Mouse (Mus musculus) hindbrain, embryonic 10.5 days (tissue): ENCODE measurements around the gene Cd164. TPM values are rescaled to one million over a fixed set of nuclear protein-coding genes. Genes with fewer than 3 reads are reported as not detected.

Experiments
- DNase-seq: peaks from one replicate; pipeline ENCODE4 v3.0.0-alpha.2; 2017; ENCODE audit warnings: low spot score
- H3K27ac ChIP-seq: fragments of 300-500 bp; sonication (generic); 2 replicates; pipeline ENCODE4 v1.5.1; 2016; ENCODE audit warnings: mild to moderate bottlenecking, moderate library complexity
- H3K27me3 ChIP-seq: fragments of 300-500 bp; sonication (generic); 2 replicates; pipeline ENCODE4 v1.6.1; 2016; ENCODE audit warnings: mild to moderate bottlenecking; ENCODE audit not compliant: poor library complexity, insufficient read depth, severe bottlenecking
- H3K36me3 ChIP-seq: fragments of 300-500 bp; sonication (generic); 2 replicates; pipeline ENCODE4 v1.6.1; 2016; ENCODE audit warnings: mild to moderate bottlenecking, moderate library complexity
- H3K4me1 ChIP-seq: fragments of 300-500 bp; sonication (generic); replicated peaks from 2 replicates; pipeline ENCODE4 v1.6.1; 2016; ENCODE audit warnings: mild to moderate bottlenecking
- H3K4me3 ChIP-seq: fragments of 300-500 bp; sonication (generic); 2 replicates; pipeline ENCODE4 v1.5.1; 2016; ENCODE audit warnings: mild to moderate bottlenecking, moderate library complexity
- H3K9me3 ChIP-seq: fragments of 300-500 bp; sonication (generic); 2 replicates; pipeline ENCODE4 v1.6.1; 2016; ENCODE audit warnings: mild to moderate bottlenecking, moderate library complexity
- WGBS: fragments of 180-500 bp; shearing (Covaris S2); methylation state at CpG from one replicate; pipeline ENCODE4 v1.1.7; 2016; 5-methylcytosine and 5-hydroxymethylcytosine counted together
- polyA plus RNA-seq: library from polyadenylated mRNA; unstranded; fragments of >200 nt; fragmentation: Nextera tagmentation; extraction: Ambion mirVana; gene quantifications from 2 replicates; pipeline ENCODE4 v1.2.1, GENCODE M21; 2016

Cd164 gene
- polyA plus RNA-seq, 1 experiment from 2014 or later = 87.6 TPM

- no peak overlapping the region for H3K4me3 ChIP-seq
- no peaks in the 10 kb centered on the region for H3K27me3 ChIP-seq
- 84% methylated on average over 4 of the region's 4 CpGs for WGBS
- DNase-seq = no peak
- H3K9me3 ChIP-seq = peaks cover 2% of the 10 kb centered on the region; the same call in 1 of the 2 replicates
- H3K4me1 ChIP-seq = peaks cover 8% of the 10 kb centered on the region
- H3K27ac ChIP-seq = no peak overlapping the region
- peaks cover 7% of the 10 kb centered on the region; the same call in 1 of the 2 replicates for H3K36me3 ChIP-seq
These were observed 24.2 kb downstream of the Cd164 start for GRCm38 (mm10) chr10:41543439-41543838.

- peaks cover 8% of the 10 kb centered on the region for H3K4me1 ChIP-seq
- no peak overlapping the region for H3K27ac ChIP-seq
- H3K9me3 ChIP-seq = peaks cover 6% of the 10 kb centered on the region; the same call in 1 of the 2 replicates
- H3K27me3 ChIP-seq = no peaks in the 10 kb centered on the region
- no peak overlapping the region for H3K4me3 ChIP-seq
- WGBS = 79% methylated on average over 2 of the region's 2 CpGs
- no peak for DNase-seq
- peaks cover 6% of the 10 kb centered on the region; the same call in 1 of the 2 replicates for H3K36me3 ChIP-seq
These were observed 24.6 kb downstream of the Cd164 start for GRCm38 (mm10) chr10:41543844-41544243.

- Histone ChIP-seq H3K27me3 (no peaks in the 10 kb centered on the region), H3K4me3 (no peak overlapping the region), H3K9me3 (peaks cover 14% of the 10 kb centered on the region; the same call in 1 of the 2 replicates), H3K36me3 (no peaks in the 10 kb centered on the region), H3K4me1 (peaks cover 8% of the 10 kb centered on the region), H3K27ac (no peak overlapping the region)
- DNase-seq = no peak
- 8% methylated on average over 7 of the region's 7 CpGs for WGBS
These were observed 25.4 kb downstream of the Cd164 start for GRCm38 (mm10) chr10:41544481-41545190.

GRCm38 (mm10) chr10:41545224-41545755 is 26.1 kb downstream of the Cd164 start:
- H3K9me3 ChIP-seq = peaks cover 14% of the 10 kb centered on the region; the same call in 1 of the 2 replicates
- H3K36me3 ChIP-seq = no peaks in the 10 kb centered on the region
- 55% methylated on average over 7 of the region's 7 CpGs for WGBS

GRCm38 (mm10) chr10:41546396-41547165 is 27.4 kb downstream of the Cd164 start:
- Histone ChIP-seq H3K9me3 (peaks cover 14% of the 10 kb centered on the region; the same call in 1 of the 2 replicates), H3K4me1 (peaks cover 9% of the 10 kb centered on the region), H3K4me3 (no peak overlapping the region), H3K27me3 (no peaks in the 10 kb centered on the region), H3K36me3 (no peaks in the 10 kb centered on the region), H3K27ac (no peak overlapping the region)
- 72% methylated on average over 13 of the region's 13 CpGs for WGBS
- DNase-seq = no peak

More at GRCm38 (mm10) chr10:41545224-41545755, 26.1 kb downstream of the Cd164 start:
- Histone ChIP-seq H3K27me3 (no peaks in the 10 kb centered on the region), H3K27ac (no peak overlapping the region), H3K4me3 (no peak overlapping the region), H3K4me1 (peaks cover 8% of the 10 kb centered on the region)
- DNase-seq = no peak

- Histone ChIP-seq H3K4me3 (no peak overlapping the region), H3K27me3 (no peaks in the 10 kb centered on the region), H3K9me3 (peaks cover 14% of the 10 kb centered on the region; the same call in 1 of the 2 replicates), H3K27ac (no peak overlapping the region), H3K4me1 (peaks cover 23% of the 10 kb centered on the region), H3K36me3 (no peaks in the 10 kb centered on the region)
- no peak for DNase-seq
- 80% methylated on average over 7 of the region's 7 CpGs for WGBS
These were observed 31.5 kb downstream of the Cd164 start for GRCm38 (mm10) chr10:41550711-41551110.

GRCm38 (mm10) chr10:41552319-41552718 is 33.1 kb downstream of the Cd164 start:
- H3K36me3 ChIP-seq = no peaks in the 10 kb centered on the region
- WGBS = 23% methylated on average over 3 of the region's 3 CpGs
- no peak overlapping the region for H3K27ac ChIP-seq
- no peak overlapping the region for H3K4me3 ChIP-seq
- peaks cover 23% of the 10 kb centered on the region for H3K4me1 ChIP-seq
- H3K9me3 ChIP-seq = peaks cover 14% of the 10 kb centered on the region; the same call in 1 of the 2 replicates
- no peaks in the 10 kb centered on the region for H3K27me3 ChIP-seq
- no peak for DNase-seq

GRCm38 (mm10) chr10:41552847-41553589 is 33.8 kb downstream of the Cd164 start:
- WGBS = 44% methylated on average over 14 of the region's 14 CpGs
- Histone ChIP-seq H3K4me3 (no peak overlapping the region), H3K36me3 (no peaks in the 10 kb centered on the region), H3K9me3 (peaks cover 14% of the 10 kb centered on the region; the same call in 1 of the 2 replicates), H3K27ac (no peak overlapping the region), H3K4me1 (peaks cover 23% of the 10 kb centered on the region), H3K27me3 (no peaks in the 10 kb centered on the region)
- DNase-seq = peak; percentile 38

GRCm38 (mm10) chr10:41553711-41554110 is 34.5 kb downstream of the Cd164 start:
- Histone ChIP-seq H3K9me3 (peaks cover 9% of the 10 kb centered on the region; the same call in 1 of the 2 replicates), H3K4me3 (no peak overlapping the region), H3K27me3 (no peaks in the 10 kb centered on the region), H3K4me1 (peaks cover 23% of the 10 kb centered on the region), H3K27ac (no peak overlapping the region), H3K36me3 (no peaks in the 10 kb centered on the region)
- WGBS = 81% methylated on average over 4 of the region's 4 CpGs
- no peak for DNase-seq

GRCm38 (mm10) chr10:41555081-41555480 is 35.9 kb downstream of the Cd164 start:
- no peaks in the 10 kb centered on the region for H3K36me3 ChIP-seq
- H3K9me3 ChIP-seq = peaks cover 8% of the 10 kb centered on the region; the same call in 1 of the 2 replicates
- peaks cover 23% of the 10 kb centered on the region for H3K4me1 ChIP-seq
- no peak overlapping the region for H3K4me3 ChIP-seq
- DNase-seq = no peak
- no peak overlapping the region for H3K27ac ChIP-seq
- no peaks in the 10 kb centered on the region for H3K27me3 ChIP-seq
- 88% methylated on average over 3 of the region's 3 CpGs for WGBS

GRCm38 (mm10) chr10:41558401-41558800 is 39.2 kb downstream of the Cd164 start:
- no peak for DNase-seq
- peaks cover 20% of the 10 kb centered on the region for H3K9me3 ChIP-seq
- H3K4me3 ChIP-seq = no peak overlapping the region
- H3K4me1 ChIP-seq = peaks cover 4% of the 10 kb centered on the region
- 95% methylated on average over 1 of the region's 1 CpGs for WGBS
- no peaks in the 10 kb centered on the region for H3K27me3 ChIP-seq
- H3K27ac ChIP-seq = no peak overlapping the region
- no peaks in the 10 kb centered on the region for H3K36me3 ChIP-seq

GRCm38 (mm10) chr10:41561701-41562395 is 42.6 kb downstream of the Cd164 start:
- 91% methylated on average over 10 of the region's 10 CpGs for WGBS
- Histone ChIP-seq H3K4me1 (peaks cover 8% of the 10 kb centered on the region), H3K36me3 (no peaks in the 10 kb centered on the region), H3K27me3 (no peaks in the 10 kb centered on the region), H3K4me3 (no peak overlapping the region), H3K9me3 (peaks cover 20% of the 10 kb centered on the region), H3K27ac (no peak overlapping the region)
- no peak for DNase-seq
